Mouse (Mus musculus) lung, postnatal 0 days (tissue): ENCODE results near the gene Sh3gl2. TPM values are rescaled to one million over a fixed set of nuclear protein-coding genes. Genes with fewer than 3 reads are reported as not detected.

ENCODE experiments used
- ATAC-seq: fragments of 200-750 bp; cut with Nextera tagmentation; 2 replicates; pipeline ENCODE4 v1.8.0; 2017; ENCODE audit warnings: moderate library complexity
- DNase-seq: peaks from one replicate; pipeline ENCODE4 v3.0.0-alpha.2; 2016; ENCODE audit warnings: low spot score
- H3K27ac ChIP-seq: fragments of 300-500 bp; sonication (generic); 2 replicates; pipeline ENCODE4 v1.5.1; 2014; ENCODE audit warnings: antibody characterized with exemption, mild to moderate bottlenecking, low read length, mixed read lengths
- H3K27me3 ChIP-seq: fragments of 300-500 bp; sonication (generic); replicated peaks from 2 replicates; pipeline ENCODE4 v1.6.1; 2014; ENCODE audit warnings: low read length, mixed read lengths; ENCODE audit not compliant: insufficient read depth
- H3K36me3 ChIP-seq: fragments of 300-500 bp; sonication (generic); 2 replicates; pipeline ENCODE4 v1.6.1; 2014; ENCODE audit warnings: low read length, mixed read lengths; ENCODE audit not compliant: insufficient read depth
- H3K4me1 ChIP-seq: fragments of 300-500 bp; sonication (generic); 2 replicates; pipeline ENCODE4 v1.6.1; 2014; ENCODE audit warnings: antibody characterized with exemption, low read depth, low read length, mixed read lengths; ENCODE audit not compliant: insufficient read depth
- H3K4me2 ChIP-seq: fragments of 300-500 bp; sonication (generic); replicated peaks from 2 replicates; pipeline ENCODE4 v1.6.1; 2014; ENCODE audit warnings: low read depth, mild to moderate bottlenecking, low read length, moderate library complexity, mixed read lengths
- H3K4me3 ChIP-seq: fragments of 300-500 bp; sonication (generic); 2 replicates; pipeline ENCODE4 v1.5.1; 2014; ENCODE audit warnings: low read depth, low read length
- H3K9ac ChIP-seq: fragments of 300-500 bp; sonication (generic); replicated peaks from 2 replicates; pipeline ENCODE4 v1.6.1; 2014; ENCODE audit warnings: low read depth, mild to moderate bottlenecking
- H3K9me3 ChIP-seq: fragments of 300-500 bp; sonication (generic); 2 replicates; pipeline ENCODE4 v1.6.1; 2016; ENCODE audit warnings: low read length, mixed read lengths
- CTCF ChIP-seq: IDR thresholded peaks from 2 replicates; pipeline ENCODE4 v1.5.1; 2016; ENCODE audit warnings: antibody characterized with exemption, mild to moderate bottlenecking
- EP300 ChIP-seq: IDR thresholded peaks from 2 replicates; pipeline ENCODE4 v1.6.1; 2016; ENCODE audit warnings: antibody characterized with exemption, mild to moderate bottlenecking, control low read depth
- WGBS: fragments of 180-500 bp; shearing (Covaris S2); extraction: QIAGEN DNeasy Blood & Tissue Kit; methylation state at CpG from one replicate; pipeline ENCODE4 v1.1.7; 2014; 5-methylcytosine and 5-hydroxymethylcytosine counted together
- polyA plus RNA-seq: library from polyadenylated mRNA; unstranded; fragments of >200 nt; fragmentation: Nextera tagmentation; extraction: Ambion mirVana; gene quantifications from 2 replicates; pipeline ENCODE4 v1.2.1, GENCODE M21; 2015

Sh3gl2 gene
- polyA plus RNA-seq, 1 experiment from 2014 or later: 1.2 TPM

DNA sequence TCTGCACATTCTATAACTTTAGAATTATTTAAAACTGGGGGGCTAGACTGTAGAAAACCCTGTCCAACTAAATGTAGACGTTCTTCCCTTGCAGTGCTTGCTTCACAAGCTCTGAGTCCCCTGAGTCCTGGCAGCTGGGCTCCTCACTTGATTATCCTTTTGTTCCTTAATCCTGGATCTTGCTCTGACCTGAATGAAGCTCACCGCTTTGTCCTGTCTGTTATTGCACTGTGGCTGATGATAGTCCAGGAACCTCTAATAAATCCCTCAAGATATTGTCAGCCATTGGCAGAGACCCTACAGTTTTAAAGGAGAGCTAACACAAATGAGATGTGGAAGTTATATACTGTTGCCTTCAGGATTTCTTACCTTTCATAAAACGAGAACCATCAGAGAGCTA lies 114.2 kb downstream of the Sh3gl2 start:
- no peak for ATAC-seq
- DNase-seq: no peak
- 69% methylated on average over 3 of the region's 3 CpGs for WGBS

DNA sequence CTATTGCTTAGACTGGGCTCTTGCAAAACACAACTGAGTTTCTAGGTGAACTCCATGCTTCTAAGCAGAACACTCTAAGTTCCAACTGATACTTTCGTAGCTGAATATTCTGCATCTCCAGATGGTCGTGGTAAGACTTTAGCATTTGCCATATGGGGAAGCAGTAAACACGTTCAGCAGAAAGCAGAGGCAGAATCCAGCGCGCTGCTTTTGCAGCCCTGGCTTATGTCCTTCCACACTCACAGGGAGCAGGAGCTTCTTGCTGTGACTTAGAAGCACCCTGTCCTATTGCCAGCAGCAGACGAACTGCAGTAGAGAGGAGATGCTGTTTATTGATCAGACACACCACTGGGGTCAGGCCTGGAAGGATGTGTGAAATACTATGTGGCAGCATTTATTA lies 120.5 kb downstream of the Sh3gl2 start:
- ATAC-seq (no peak), DNase-seq (no peak)
- H3K36me3 ChIP-seq: no peaks in the 10 kb centered on the region
- no peaks in the 10 kb centered on the region for H3K4me1 ChIP-seq
- no peak overlapping the region for H3K27ac ChIP-seq
- no peak overlapping the region for H3K9ac ChIP-seq
- TF ChIP-seq CTCF: no peak
- TF ChIP-seq EP300: no peak
- H3K9me3 ChIP-seq: no peaks in the 10 kb centered on the region
- 68% methylated on average over 6 of the region's 6 CpGs for whole genome bisulfite sequencing
- H3K27me3 ChIP-seq: no peaks in the 10 kb centered on the region
- H3K4me3 ChIP-seq: no peak overlapping the region
- H3K4me2 ChIP-seq: no peak overlapping the region

More for the DNA sequence above, 114.2 kb downstream of the Sh3gl2 start:
- Histone ChIP-seq H3K9me3 (no peaks in the 10 kb centered on the region), H3K36me3 (no peaks in the 10 kb centered on the region), H3K4me3 (no peak overlapping the region), H3K4me2 (no peak overlapping the region), H3K27ac (no peak overlapping the region), H3K4me1 (no peaks in the 10 kb centered on the region), H3K9ac (no peak overlapping the region), H3K27me3 (no peaks in the 10 kb centered on the region)
- TF ChIP-seq EP300 (no peak), CTCF (no peak)

DNA sequence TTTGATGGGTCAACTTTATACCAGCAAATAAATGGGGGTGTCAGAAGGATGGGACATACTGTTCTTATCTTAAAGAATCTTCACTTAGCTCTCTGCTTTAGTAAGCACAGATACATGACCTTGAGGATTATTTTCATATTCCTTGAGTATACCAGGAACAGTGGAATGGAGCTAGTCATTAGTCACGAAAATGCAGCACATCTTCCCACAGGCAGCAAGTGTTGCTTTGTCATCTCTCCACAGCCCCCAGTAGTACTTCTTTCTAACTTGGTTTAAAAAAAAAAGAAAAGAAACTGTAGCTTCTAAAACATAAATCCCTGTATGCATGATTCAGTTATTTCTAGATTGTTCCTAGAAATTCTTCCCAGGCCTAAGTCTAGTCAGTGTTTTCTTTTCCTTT lies 121.1 kb downstream of the Sh3gl2 start:
- TF ChIP-seq EP300 (no peak), CTCF (no peak)
- H3K36me3 ChIP-seq: no peaks in the 10 kb centered on the region
- H3K4me3 ChIP-seq: no peak overlapping the region
- ATAC-seq (no peak), DNase-seq (no peak)
- H3K27ac ChIP-seq: no peak overlapping the region
- H3K9ac ChIP-seq: no peak overlapping the region
- H3K4me2 ChIP-seq: no peak overlapping the region
- no peaks in the 10 kb centered on the region for H3K9me3 ChIP-seq
- no peaks in the 10 kb centered on the region for H3K4me1 ChIP-seq
- H3K27me3 ChIP-seq: no peaks in the 10 kb centered on the region
- WGBS: 72% methylated on average over 1 of the region's 1 CpGs

DNA sequence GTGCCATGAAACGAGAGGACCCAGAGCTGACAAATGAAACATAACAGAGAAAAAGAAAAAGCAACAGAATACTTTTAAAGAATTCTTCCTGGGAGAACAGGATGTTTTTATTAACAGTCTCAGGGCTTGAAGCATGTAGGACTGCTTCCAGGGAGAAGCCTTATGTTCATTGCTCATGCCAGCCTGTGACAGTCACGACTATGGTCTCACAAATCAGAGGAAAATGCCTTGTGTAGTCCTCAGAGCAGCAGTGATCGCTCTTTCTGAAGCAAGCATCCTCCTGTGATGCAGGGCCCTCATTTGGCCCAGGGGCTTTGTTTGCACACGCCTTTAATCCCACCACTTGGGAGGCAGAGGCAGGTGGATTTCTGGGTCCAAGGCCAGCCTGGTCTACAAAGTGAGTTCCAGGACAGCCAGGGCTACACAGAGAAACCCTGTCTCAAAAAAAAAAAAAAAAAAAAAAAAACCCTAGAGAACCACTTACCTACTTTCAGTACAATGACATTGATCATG lies 129.8 kb downstream of the Sh3gl2 start:
- no peak overlapping the region for H3K4me2 ChIP-seq
- 73% methylated on average over 4 of the region's 4 CpGs for WGBS
- no peaks in the 10 kb centered on the region for H3K4me1 ChIP-seq
- ATAC-seq (no peak), DNase-seq (no peak)
- no peaks in the 10 kb centered on the region for H3K9me3 ChIP-seq
- no peaks in the 10 kb centered on the region for H3K36me3 ChIP-seq
- H3K4me3 ChIP-seq: no peak overlapping the region
- no peak for TF ChIP-seq EP300
- TF ChIP-seq CTCF: no peak
- no peaks in the 10 kb centered on the region for H3K27me3 ChIP-seq
- no peak overlapping the region for H3K27ac ChIP-seq
- no peak overlapping the region for H3K9ac ChIP-seq

DNA sequence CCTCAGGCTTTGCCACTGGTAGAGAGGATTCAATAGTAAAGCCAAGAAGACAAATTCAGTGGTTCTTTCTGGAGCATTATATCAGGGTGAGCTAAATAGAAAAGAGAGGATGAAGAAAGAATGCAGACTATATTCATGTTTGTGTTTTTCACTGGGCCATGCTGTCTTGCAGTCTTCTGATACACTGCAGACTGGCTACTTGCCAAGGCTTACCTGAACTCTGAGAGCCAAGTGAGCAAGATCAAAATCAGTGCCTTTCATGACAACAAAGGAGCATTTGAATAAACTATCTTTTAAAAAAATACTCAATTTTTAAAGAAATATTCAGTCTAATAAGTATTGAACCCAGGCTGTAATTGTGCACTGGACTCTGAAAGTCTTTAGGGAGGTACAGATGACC lies 131.4 kb downstream of the Sh3gl2 start:
- Histone ChIP-seq H3K9me3 (no peaks in the 10 kb centered on the region), H3K4me1 (no peaks in the 10 kb centered on the region), H3K27me3 (no peaks in the 10 kb centered on the region), H3K9ac (no peak overlapping the region), H3K27ac (no peak overlapping the region), H3K36me3 (no peaks in the 10 kb centered on the region), H3K4me3 (no peak overlapping the region), H3K4me2 (no peak overlapping the region)
- TF ChIP-seq EP300 (no peak), CTCF (no peak)
- DNase-seq: no peak
- ATAC-seq: no peak

DNA sequence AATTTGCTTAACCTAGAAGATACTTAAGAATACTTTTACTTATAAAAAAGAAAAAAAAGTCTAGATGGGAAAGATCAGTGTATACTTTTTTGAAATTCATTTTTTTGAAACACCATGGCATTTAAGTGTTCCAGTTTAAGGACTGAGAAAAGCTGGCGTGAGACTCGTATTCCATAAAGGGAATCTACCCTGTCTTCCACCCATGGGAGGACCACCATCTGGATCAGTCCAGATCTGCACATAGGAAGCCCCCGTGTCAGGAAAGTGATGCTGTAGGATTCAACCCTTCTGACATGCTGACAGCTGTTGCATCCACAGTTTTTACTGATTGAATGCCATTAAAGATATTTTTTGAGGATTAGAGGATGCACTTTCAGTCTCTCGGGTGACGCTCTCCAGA lies 134.2 kb downstream of the Sh3gl2 start:
- Histone ChIP-seq H3K36me3 (no peaks in the 10 kb centered on the region), H3K4me3 (no peak overlapping the region), H3K4me1 (no peaks in the 10 kb centered on the region), H3K9me3 (no peaks in the 10 kb centered on the region), H3K27me3 (no peaks in the 10 kb centered on the region), H3K9ac (no peak overlapping the region), H3K27ac (no peak overlapping the region), H3K4me2 (no peak overlapping the region)
- 86% methylated on average over 5 of the region's 5 CpGs for WGBS
- ATAC-seq (no peak), DNase-seq (no peak)
- no peak for TF ChIP-seq EP300

DNA sequence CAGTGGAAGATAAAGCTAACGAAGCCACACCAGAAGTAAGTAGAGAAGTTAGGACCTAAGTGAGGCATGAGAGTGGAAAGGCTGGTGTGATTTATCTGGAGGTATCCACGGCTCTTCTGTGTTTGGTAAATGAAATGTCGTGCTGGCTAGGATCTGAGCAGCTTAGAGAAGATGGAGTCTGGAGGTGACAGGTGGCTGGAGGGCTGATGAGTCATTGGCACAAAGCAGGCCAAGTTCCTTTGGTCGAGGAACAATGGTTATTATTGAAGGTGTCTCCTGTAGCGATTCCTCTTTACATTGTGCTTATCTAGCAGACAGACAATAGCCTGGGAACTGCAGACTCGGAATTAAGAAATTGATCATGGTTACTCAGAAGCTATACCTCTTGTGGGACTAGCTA lies 135.8 kb downstream of the Sh3gl2 start:
- H3K36me3 ChIP-seq: no peaks in the 10 kb centered on the region
- no peak overlapping the region for H3K27ac ChIP-seq
- no peak for TF ChIP-seq CTCF
- no peak for TF ChIP-seq EP300
- H3K9me3 ChIP-seq: no peaks in the 10 kb centered on the region
- no peak overlapping the region for H3K9ac ChIP-seq
- 64% methylated on average over 6 of the region's 6 CpGs for WGBS
- H3K27me3 ChIP-seq: no peaks in the 10 kb centered on the region
- H3K4me2 ChIP-seq: no peak overlapping the region
- no peak overlapping the region for H3K4me3 ChIP-seq
- ATAC-seq (no peak), DNase-seq (no peak)
- H3K4me1 ChIP-seq: no peaks in the 10 kb centered on the region
